Mouse (Mus musculus): Measurements from ENCODE around the gene Ccdc57. TPM values are rescaled to one million over a fixed set of nuclear protein-coding genes. Genes with fewer than 3 reads are reported as not detected.
A peak's percentile ranks its signal among the peaks of the same experiment; 100 is the strongest.
"Not testable (repeated sequence)": the region's sequence is repeated elsewhere in the genome, so short reads cannot be mapped to it uniquely, and the experiment has no call there.

Gene Ccdc57
- polyA plus RNA-seq, 1 experiment from 2014 or later: 4.8 TPM

- WGBS: 2% methylated on average over 42 of the region's 42 CpGs
- Histone ChIP-seq H3K4me3 (peak overlapping the region; percentile 97), H3K9ac (peak overlapping the region; percentile 96), H3K4me2 (peak overlapping the region; percentile 100), H3K27me3 (no peaks in the 10 kb centered on the region), H3K4me1 (replicated peaks) (peaks cover 29% of the 10 kb centered on the region), H3K27ac (peak overlapping the region; percentile 87), H3K9me3 (no peaks in the 10 kb centered on the region), H3K36me3 (peaks cover 63% of the 10 kb centered on the region)
- ATAC-seq (ENCODE audit: low FRiP score): peak; percentile 27
These were observed 149.1 kb downstream of the Ccdc57 start for GRCm38 (mm10) chr11:120783426-120784063.

GRCm38 (mm10) chr11:120781361-120781760 lies 151.3 kb downstream of the Ccdc57 start:
- not testable (repeated sequence) for H3K4me2 ChIP-seq; H3K27ac ChIP-seq; H3K27me3 ChIP-seq; H3K9ac ChIP-seq; H3K9me3 ChIP-seq; H3K4me3 ChIP-seq; ATAC-seq (ENCODE audit: low FRiP score)
- 96% methylated on average over 6 of the region's 6 CpGs for WGBS
- Histone ChIP-seq H3K4me1 (replicated peaks) (peaks cover 37% of the 10 kb centered on the region), H3K36me3 (peaks cover 41% of the 10 kb centered on the region)

GRCm38 (mm10) chr11:120779876-120780275 lies 152.8 kb downstream of the Ccdc57 start:
- Histone ChIP-seq H3K36me3 (peaks cover 34% of the 10 kb centered on the region), H3K4me1 (replicated peaks) (peaks cover 31% of the 10 kb centered on the region), H3K9ac (no peak overlapping the region), H3K9me3 (no peaks in the 10 kb centered on the region), H3K4me2 (no peak overlapping the region), H3K4me3 (no peak overlapping the region), H3K27me3 (no peaks in the 10 kb centered on the region), H3K27ac (no peak overlapping the region)
- ATAC-seq (ENCODE audit: low FRiP score): no peak
- 82% methylated on average over 1 of the region's 1 CpGs for WGBS

- WGBS: 32% methylated on average over 6 of the region's 6 CpGs
- Histone ChIP-seq H3K27me3 (no peaks in the 10 kb centered on the region), H3K27ac (no peak overlapping the region), H3K36me3 (peaks cover 26% of the 10 kb centered on the region), H3K4me1 (replicated peaks) (peaks cover 15% of the 10 kb centered on the region), H3K9ac (peak overlapping the region; percentile 24; the same call in 1 of the 2 replicates), H3K4me3 (no peak overlapping the region), H3K9me3 (no peaks in the 10 kb centered on the region), H3K4me2 (no peak overlapping the region)
- no peak for ATAC-seq (ENCODE audit: low FRiP score)
These were observed 155.5 kb downstream of the Ccdc57 start for GRCm38 (mm10) chr11:120777123-120777522.

Other genes with a start within 250 kb of the Ccdc57 start
- gene Cenpx, start 219.1 kb downstream of the Ccdc57 start, polyA plus RNA-seq (2015; fragmentation: Nextera tagmentation; extraction: Ambion mirVana): 103 and 113 TPM in 2 replicates
- 67.9 and 73.1 TPM in 2 replicates for gene Lrrc45, start 218.9 kb downstream of the Ccdc57 start, polyA plus RNA-seq (2015; fragmentation: Nextera tagmentation; extraction: Ambion mirVana)
- gene Rac3, start 211.4 kb downstream of the Ccdc57 start, polyA plus RNA-seq (2015; fragmentation: Nextera tagmentation; extraction: Ambion mirVana): 272 and 278 TPM in 2 replicates
- 9.7 and 12.1 TPM in 2 replicates for gene Dcxr, start 205.6 kb downstream of the Ccdc57 start, polyA plus RNA-seq (2015; fragmentation: Nextera tagmentation; extraction: Ambion mirVana)
- 0.49 TPM in 1 of 2 replicates, not detected in the other for gene Cbr2, start 200.8 kb downstream of the Ccdc57 start, polyA plus RNA-seq (2015; fragmentation: Nextera tagmentation; extraction: Ambion mirVana)
- 0.94 and 2.1 TPM in 2 replicates for gene Hmga1b, start 170.1 kb downstream of the Ccdc57 start, polyA plus RNA-seq (2015; fragmentation: Nextera tagmentation; extraction: Ambion mirVana)
- 98.0 and 98.5 TPM in 2 replicates for gene Rfng, start 148.7 kb downstream of the Ccdc57 start, polyA plus RNA-seq (2015; fragmentation: Nextera tagmentation; extraction: Ambion mirVana)
- gene Gps1, start 148.6 kb downstream of the Ccdc57 start, polyA plus RNA-seq (2015; fragmentation: Nextera tagmentation; extraction: Ambion mirVana): 265 and 274 TPM in 2 replicates
- gene Dus1l, start 136.5 kb downstream of the Ccdc57 start, polyA plus RNA-seq (2015; fragmentation: Nextera tagmentation; extraction: Ambion mirVana): 45.6 and 48.6 TPM in 2 replicates
- 67.9 and 69.7 TPM in 2 replicates for gene Fasn, start 108.3 kb downstream of the Ccdc57 start, polyA plus RNA-seq (2015; fragmentation: Nextera tagmentation; extraction: Ambion mirVana)
- 11.7 and 14.9 TPM in 2 replicates for gene Slc16a3, start 15.6 kb upstream of the Ccdc57 start, polyA plus RNA-seq (2015; fragmentation: Nextera tagmentation; extraction: Ambion mirVana)
- 147 and 148 TPM in 2 replicates for gene Csnk1d, start 58.5 kb upstream of the Ccdc57 start, polyA plus RNA-seq (2015; fragmentation: Nextera tagmentation; extraction: Ambion mirVana)
- not detected in 2 replicates for gene Cd7, start 106.5 kb upstream of the Ccdc57 start, polyA plus RNA-seq (2015; fragmentation: Nextera tagmentation; extraction: Ambion mirVana)
- gene Sectm1b, start 130.7 kb upstream of the Ccdc57 start, polyA plus RNA-seq (2015; fragmentation: Nextera tagmentation; extraction: Ambion mirVana): not detected in 2 replicates
- not detected in 2 replicates for gene Sectm1a, start 148.3 kb upstream of the Ccdc57 start, polyA plus RNA-seq (2015; fragmentation: Nextera tagmentation; extraction: Ambion mirVana)
- not detected in 2 replicates for gene Tex19.2, start 185.8 kb upstream of the Ccdc57 start, polyA plus RNA-seq (2015; fragmentation: Nextera tagmentation; extraction: Ambion mirVana)
- gene Tex19.1, start 213.3 kb upstream of the Ccdc57 start, polyA plus RNA-seq (2015; fragmentation: Nextera tagmentation; extraction: Ambion mirVana): not detected in 2 replicates
- 0.19 and 0.30 TPM in 2 replicates for gene Uts2r, start 227.4 kb upstream of the Ccdc57 start, polyA plus RNA-seq (2015; fragmentation: Nextera tagmentation; extraction: Ambion mirVana)

Data from hindbrain, embryonic 13.5 days (tissue).